Mouse (Mus musculus) hindbrain, embryonic 15.5 days (tissue): ENCODE data around the gene Hydin. TPM values are rescaled to one million over a fixed set of nuclear protein-coding genes. Genes with fewer than 3 reads are reported as not detected.

Experiments
- ATAC-seq: fragments of 200-750 bp; cut with Nextera tagmentation; 2 replicates; pipeline ENCODE4 v1.8.0; 2017; ENCODE audit warnings: low read depth, moderate number of reproducible peaks, moderate TSS enrichment; ENCODE audit not compliant: low FRiP score
- H3K27ac ChIP-seq: fragments of 300-500 bp; sonication (generic); replicated peaks from 2 replicates; pipeline ENCODE4 v1.5.1; 2015; ENCODE audit warnings: mild to moderate bottlenecking, inconsistent platforms
- H3K27me3 ChIP-seq: fragments of 300-500 bp; sonication (generic); 2 replicates; pipeline ENCODE4 v1.6.1; 2015; ENCODE audit warnings: control low read depth, inconsistent platforms
- H3K36me3 ChIP-seq: fragments of 300-500 bp; sonication (generic); 2 replicates; pipeline ENCODE4 v1.6.1; 2015; ENCODE audit warnings: control low read depth, inconsistent platforms
- H3K4me1 ChIP-seq: fragments of 300-500 bp; sonication (generic); replicated peaks from 2 replicates; pipeline ENCODE4 v1.6.1; 2015; ENCODE audit warnings: control low read depth, inconsistent platforms
- H3K4me2 ChIP-seq: fragments of 300-500 bp; sonication (generic); 2 replicates; pipeline ENCODE4 v1.6.1; 2015; ENCODE audit warnings: moderate library complexity, mild to moderate bottlenecking, inconsistent platforms
- H3K4me3 ChIP-seq: fragments of 300-500 bp; sonication (generic); 2 replicates; pipeline ENCODE4 v1.5.1; 2015; ENCODE audit warnings: mild to moderate bottlenecking, inconsistent platforms
- H3K9ac ChIP-seq: fragments of 300-500 bp; sonication (generic); 2 replicates; pipeline ENCODE4 v1.6.1; 2015; ENCODE audit warnings: inconsistent platforms
- H3K9me3 ChIP-seq: fragments of 300-500 bp; sonication (generic); 2 replicates; pipeline ENCODE4 v1.6.1; 2016; ENCODE audit warnings: control low read depth, inconsistent platforms
- WGBS: fragments of 180-500 bp; shearing (Covaris S2); methylation state at CpG from one replicate; pipeline ENCODE4 v1.1.7; 2015; 5-methylcytosine and 5-hydroxymethylcytosine counted together
- polyA plus RNA-seq: library from polyadenylated mRNA; unstranded; fragments of >200 nt; fragmentation: Nextera tagmentation; extraction: Ambion mirVana; gene quantifications from 2 replicates; pipeline ENCODE4 v1.2.1, GENCODE M21; 2015

The Hydin gene
- polyA plus RNA-seq, 1 experiment from 2014 or later, result 0.41 TPM

DNA sequence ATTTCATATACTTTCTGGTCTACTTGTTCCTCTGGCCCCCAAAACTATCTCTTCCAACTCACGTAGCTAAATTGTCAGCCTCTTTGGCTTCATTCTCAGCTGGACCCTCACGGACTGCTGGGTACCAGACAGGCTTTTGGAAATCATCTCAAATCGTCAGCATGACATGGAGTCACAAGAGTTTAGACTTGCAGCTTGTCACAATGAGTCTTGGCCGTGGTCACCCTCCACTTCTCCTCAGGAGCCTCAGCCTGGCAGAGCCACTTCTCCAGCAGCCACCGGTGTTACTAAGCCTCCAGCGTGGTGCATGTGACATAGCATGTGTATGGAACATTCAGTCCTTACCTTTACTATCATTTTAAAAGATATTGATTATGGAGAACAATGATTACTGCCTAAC, 135.5 kb downstream of the Hydin start:
- H3K36me3 ChIP-seq, result no peaks in the 10 kb centered on the region
- no peaks in the 10 kb centered on the region for H3K27me3 ChIP-seq
- no peak overlapping the region for H3K27ac ChIP-seq
- H3K4me3 ChIP-seq, result no peak overlapping the region
- H3K4me2 ChIP-seq, result no peak overlapping the region
- H3K9me3 ChIP-seq, result no peaks in the 10 kb centered on the region
- no peak overlapping the region for H3K9ac ChIP-seq
- ATAC-seq, result no peak
- H3K4me1 ChIP-seq, result no peaks in the 10 kb centered on the region
- 86% methylated on average over 6 of the region's 6 CpGs for WGBS

DNA sequence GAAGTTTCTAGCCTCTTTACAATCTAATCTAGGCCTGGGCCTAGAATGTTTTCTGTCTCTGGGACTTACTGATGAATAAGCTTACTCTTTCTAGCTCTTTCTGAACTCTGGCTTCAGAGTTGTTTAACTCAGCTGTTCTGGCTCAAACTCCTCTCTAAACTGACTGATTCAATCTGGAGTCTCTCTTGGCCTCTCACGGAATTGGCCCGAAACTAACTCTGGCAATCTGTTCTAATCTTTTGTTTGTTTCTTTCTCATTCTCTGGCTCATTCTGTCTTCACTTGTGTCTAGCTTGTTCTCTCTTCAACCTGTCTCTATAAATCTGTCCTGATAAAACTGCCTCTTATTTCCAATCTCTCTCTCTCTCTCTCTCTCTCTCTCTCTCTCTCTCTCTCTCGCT, 137.7 kb downstream of the Hydin start:
- no peaks in the 10 kb centered on the region for H3K4me1 ChIP-seq
- H3K27ac ChIP-seq, result no peak overlapping the region
- H3K4me3 ChIP-seq, result no peak overlapping the region
- H3K4me2 ChIP-seq, result no peak overlapping the region
- H3K36me3 ChIP-seq, result no peaks in the 10 kb centered on the region
- no peak for ATAC-seq
- H3K9ac ChIP-seq, result no peak overlapping the region
- H3K9me3 ChIP-seq, result no peaks in the 10 kb centered on the region
- WGBS, result 98% methylated on average over 3 of the region's 3 CpGs
- no peaks in the 10 kb centered on the region for H3K27me3 ChIP-seq

DNA sequence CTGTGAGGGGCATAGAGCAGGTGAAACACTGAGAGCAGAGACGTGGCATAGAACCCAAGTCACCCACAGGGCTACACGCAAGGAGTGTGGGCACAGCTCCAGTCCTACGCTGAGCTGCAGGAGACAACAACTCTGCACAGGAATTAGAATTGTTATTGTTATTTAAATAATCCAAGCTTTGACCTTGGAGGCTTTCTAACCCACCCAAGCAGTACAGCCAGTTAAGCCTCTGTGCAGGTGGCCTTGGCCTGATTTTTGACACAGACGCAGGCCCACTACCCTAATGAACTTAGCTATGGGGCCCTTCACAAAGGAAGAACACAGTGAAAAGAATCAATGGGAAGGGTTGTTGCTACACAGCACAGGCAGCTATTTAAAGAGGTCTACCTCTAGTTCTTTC, 148.3 kb downstream of the Hydin start:
- Histone ChIP-seq H3K9me3 (no peaks in the 10 kb centered on the region), H3K27me3 (no peaks in the 10 kb centered on the region), H3K4me3 (no peak overlapping the region), H3K36me3 (no peaks in the 10 kb centered on the region), H3K9ac (no peak overlapping the region), H3K4me2 (no peak overlapping the region), H3K4me1 (0 out of 2 replicates have a peak, but pooled peaks cover 4% of the 10 kb centered on the region), H3K27ac (no peak overlapping the region)
- 51% methylated on average over 4 of the region's 4 CpGs for WGBS
- ATAC-seq, result no peak

DNA sequence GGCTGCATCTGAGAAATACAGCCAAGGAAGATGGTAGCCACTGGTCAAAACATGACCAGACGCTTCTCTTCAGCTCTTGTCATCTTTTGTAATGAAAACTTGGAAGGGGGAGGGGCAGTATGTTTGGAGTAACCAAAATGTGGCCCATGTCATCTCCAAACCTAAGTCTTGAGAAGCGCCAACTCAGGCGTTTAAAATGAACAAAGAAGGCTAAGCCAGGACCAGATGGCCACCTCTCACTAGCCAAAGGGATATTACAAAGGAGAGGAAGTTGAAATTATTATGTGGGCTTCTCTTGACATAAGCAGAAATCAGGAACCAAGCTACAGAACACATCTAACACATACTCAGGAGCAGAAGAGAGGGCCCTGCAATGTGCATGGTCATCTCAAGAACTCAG, 150.2 kb downstream of the Hydin start:
- Histone ChIP-seq H3K4me2 (no peak overlapping the region), H3K9ac (no peak overlapping the region), H3K27ac (no peak overlapping the region), H3K4me3 (no peak overlapping the region), H3K36me3 (no peaks in the 10 kb centered on the region), H3K4me1 (0 out of 2 replicates have a peak, but pooled peaks cover 4% of the 10 kb centered on the region), H3K9me3 (no peaks in the 10 kb centered on the region), H3K27me3 (no peaks in the 10 kb centered on the region)
- ATAC-seq, result no peak
- 92% methylated on average over 3 of the region's 3 CpGs for WGBS

DNA sequence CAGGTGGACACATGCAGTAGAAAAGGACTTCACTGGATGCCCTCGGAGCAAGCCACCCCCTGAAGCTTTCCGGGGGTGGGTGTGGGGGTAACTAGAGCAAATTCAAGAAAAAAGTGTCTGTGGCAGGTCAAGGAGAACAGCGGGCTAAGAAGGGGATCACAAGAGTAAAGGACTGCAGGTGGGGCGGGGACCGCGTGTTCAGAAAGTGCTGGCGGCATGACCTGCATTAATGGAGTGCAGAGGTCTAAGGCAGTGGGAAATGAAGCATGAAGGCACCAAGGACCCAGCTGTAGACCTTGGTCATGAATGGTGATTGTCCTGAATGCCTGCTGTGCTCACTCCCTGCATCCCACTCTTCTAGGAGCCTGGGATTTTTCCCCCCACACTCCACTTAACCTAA, 151.0 kb downstream of the Hydin start:
- Histone ChIP-seq H3K4me3 (no peak overlapping the region), H3K9ac (no peak overlapping the region), H3K9me3 (no peaks in the 10 kb centered on the region), H3K27me3 (no peaks in the 10 kb centered on the region), H3K36me3 (no peaks in the 10 kb centered on the region), H3K4me2 (no peak overlapping the region), H3K27ac (no peak overlapping the region), H3K4me1 (0 out of 2 replicates have a peak, but pooled peaks cover 4% of the 10 kb centered on the region)
- WGBS, result 85% methylated on average over 7 of the region's 7 CpGs
- no peak for ATAC-seq

DNA sequence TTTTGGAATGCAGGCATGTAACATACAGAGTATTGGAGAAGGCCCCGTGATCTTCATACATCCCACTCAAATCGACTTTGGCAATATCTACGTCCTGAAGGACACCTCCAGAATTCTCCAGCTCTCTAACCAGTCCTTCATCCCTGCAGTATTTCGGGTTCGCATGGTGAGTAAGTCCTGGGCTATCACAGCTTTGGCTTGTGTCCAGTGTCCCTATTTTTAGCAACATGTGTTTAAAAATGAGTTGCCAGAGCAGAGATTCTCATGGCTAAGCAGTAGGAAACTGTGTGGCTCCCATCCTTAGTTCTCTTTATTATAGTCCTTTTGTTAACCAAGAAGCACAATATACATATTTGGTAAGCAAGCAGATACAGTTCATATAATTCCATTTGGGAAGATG, 152.9 kb downstream of the Hydin start:
- Histone ChIP-seq H3K4me1 (no peaks in the 10 kb centered on the region), H3K4me2 (no peak overlapping the region), H3K4me3 (no peak overlapping the region), H3K27ac (no peak overlapping the region), H3K36me3 (no peaks in the 10 kb centered on the region), H3K27me3 (no peaks in the 10 kb centered on the region), H3K9ac (no peak overlapping the region), H3K9me3 (no peaks in the 10 kb centered on the region)
- WGBS, result 88% methylated on average over 5 of the region's 5 CpGs
- ATAC-seq, result no peak

DNA sequence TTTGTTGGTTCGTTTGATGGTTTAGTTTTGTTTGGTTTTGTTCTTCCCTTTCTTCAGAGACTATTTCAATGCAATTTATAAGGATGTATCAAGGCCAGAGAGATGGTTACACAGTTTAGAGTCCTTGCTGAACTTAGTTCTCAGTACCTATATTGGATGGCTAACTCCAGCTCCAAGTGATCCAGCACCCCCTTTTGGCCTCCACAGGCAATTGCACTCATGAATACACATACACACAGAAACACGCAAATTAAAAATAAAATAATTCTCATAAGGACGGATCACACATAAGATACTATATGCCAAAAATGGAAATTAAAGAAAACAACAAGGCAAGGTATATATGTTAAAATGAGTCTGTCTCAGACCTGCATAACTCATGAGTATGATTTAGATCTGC, 153.4 kb downstream of the Hydin start:
- H3K4me1 ChIP-seq, result no peaks in the 10 kb centered on the region
- no peak overlapping the region for H3K9ac ChIP-seq
- WGBS, result 87% methylated on average over 3 of the region's 3 CpGs
- no peak overlapping the region for H3K4me3 ChIP-seq
- no peak for ATAC-seq
- H3K27ac ChIP-seq, result no peak overlapping the region
- H3K9me3 ChIP-seq, result no peaks in the 10 kb centered on the region
- no peaks in the 10 kb centered on the region for H3K36me3 ChIP-seq
- H3K27me3 ChIP-seq, result no peaks in the 10 kb centered on the region
- no peak overlapping the region for H3K4me2 ChIP-seq

DNA sequence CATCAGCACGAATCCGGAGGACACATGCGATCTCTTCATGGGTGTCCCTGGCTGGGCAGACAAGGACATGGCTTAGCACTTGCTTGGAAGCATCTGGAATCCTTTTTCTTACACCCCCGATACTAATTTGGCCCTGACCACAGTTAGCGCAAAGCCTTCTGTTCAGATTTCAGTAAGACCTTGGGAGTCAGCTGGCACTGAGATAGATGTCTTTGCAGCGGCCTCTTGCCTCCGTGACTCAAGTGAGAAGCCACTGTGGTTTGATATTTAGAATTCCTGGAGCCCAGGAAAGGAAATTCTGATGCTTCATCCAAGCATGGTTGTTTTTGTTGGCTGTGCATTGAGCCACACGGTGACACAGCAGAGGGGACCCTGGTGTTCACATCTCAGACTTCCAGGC, 157.4 kb downstream of the Hydin start:
- WGBS, result 91% methylated on average over 8 of the region's 8 CpGs
- no peaks in the 10 kb centered on the region for H3K4me1 ChIP-seq
- no peak overlapping the region for H3K4me2 ChIP-seq
- H3K9ac ChIP-seq, result no peak overlapping the region
- no peaks in the 10 kb centered on the region for H3K27me3 ChIP-seq
- ATAC-seq, result no peak
- no peak overlapping the region for H3K4me3 ChIP-seq
- no peaks in the 10 kb centered on the region for H3K9me3 ChIP-seq
- H3K27ac ChIP-seq, result no peak overlapping the region
- H3K36me3 ChIP-seq, result no peaks in the 10 kb centered on the region

DNA sequence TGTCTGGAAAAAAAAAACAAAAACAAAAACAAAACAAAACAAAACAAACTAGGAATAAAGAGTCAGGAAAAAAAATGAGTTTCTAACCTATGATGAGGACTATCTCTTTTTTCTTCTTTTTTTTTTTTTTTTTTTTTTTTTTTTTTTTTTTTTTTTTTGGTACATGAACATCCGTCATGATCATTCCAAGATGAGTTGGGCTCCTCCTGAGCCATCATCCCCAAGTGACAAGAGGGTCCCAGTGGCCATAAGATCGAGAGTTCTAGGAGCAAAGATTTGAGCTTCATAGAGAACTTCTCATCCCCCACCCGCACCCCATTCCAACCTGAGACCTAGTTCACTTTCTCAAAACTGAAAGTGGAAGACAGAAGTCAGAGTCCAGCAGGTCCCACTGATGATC, 164.6 kb downstream of the Hydin start:
- Histone ChIP-seq H3K27me3 (no peaks in the 10 kb centered on the region), H3K4me1 (no peaks in the 10 kb centered on the region), H3K9me3 (no peaks in the 10 kb centered on the region), H3K4me2 (no peak overlapping the region), H3K9ac (no peak overlapping the region), H3K27ac (no peak overlapping the region), H3K4me3 (no peak overlapping the region), H3K36me3 (no peaks in the 10 kb centered on the region)
- WGBS, result 93% methylated on average over 3 of the region's 3 CpGs
- no peak for ATAC-seq

DNA sequence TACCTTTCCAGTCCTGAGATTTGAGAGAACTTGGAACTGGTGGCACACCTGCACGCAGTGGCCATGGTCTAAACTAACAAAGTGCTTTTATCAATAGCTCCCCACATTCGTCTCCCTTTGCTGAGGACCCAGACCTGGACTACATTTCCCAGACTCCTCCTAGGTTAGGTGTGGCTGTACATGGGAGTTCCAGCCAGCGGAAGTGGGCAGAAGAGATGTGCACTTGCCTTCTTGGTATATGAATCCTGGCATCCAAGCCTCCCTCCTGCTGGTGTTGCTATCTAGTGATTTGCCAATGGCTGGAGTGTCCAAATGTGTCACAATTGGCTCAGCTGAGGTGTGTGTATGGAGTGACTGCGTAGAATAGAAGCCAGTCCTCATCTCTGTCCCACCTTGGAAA, 173.8 kb downstream of the Hydin start:
- WGBS, result 76% methylated on average over 4 of the region's 4 CpGs
- Histone ChIP-seq H3K9me3 (no peaks in the 10 kb centered on the region), H3K4me1 (no peaks in the 10 kb centered on the region), H3K4me2 (no peak overlapping the region), H3K4me3 (no peak overlapping the region), H3K27me3 (no peaks in the 10 kb centered on the region), H3K27ac (no peak overlapping the region), H3K36me3 (no peaks in the 10 kb centered on the region), H3K9ac (no peak overlapping the region)
- no peak for ATAC-seq

DNA sequence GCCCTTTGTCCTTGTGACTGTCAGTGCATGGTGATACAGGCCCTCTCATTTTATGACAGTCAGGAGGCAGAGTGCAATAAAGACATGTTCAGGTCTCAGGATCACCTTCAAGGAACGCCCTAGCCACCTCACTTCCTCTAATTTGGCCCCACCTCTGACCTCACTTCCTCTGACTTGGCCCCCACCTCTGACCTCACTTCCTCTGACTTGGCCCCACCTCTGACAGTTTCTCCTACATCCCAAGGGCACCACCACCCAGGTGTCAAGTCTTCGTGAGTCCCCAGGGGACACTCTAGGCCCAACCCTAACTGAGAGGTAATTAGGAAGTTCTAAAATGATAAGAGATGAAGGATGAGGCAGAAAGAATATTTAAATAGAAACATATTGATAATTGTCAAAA, 177.5 kb downstream of the Hydin start:
- H3K36me3 ChIP-seq, result no peaks in the 10 kb centered on the region
- no peaks in the 10 kb centered on the region for H3K27me3 ChIP-seq
- no peaks in the 10 kb centered on the region for H3K9me3 ChIP-seq
- no peaks in the 10 kb centered on the region for H3K4me1 ChIP-seq
- no peak overlapping the region for H3K4me2 ChIP-seq
- WGBS, result 78% methylated on average over 2 of the region's 2 CpGs
- H3K4me3 ChIP-seq, result no peak overlapping the region
- no peak overlapping the region for H3K27ac ChIP-seq
- no peak overlapping the region for H3K9ac ChIP-seq
- no peak for ATAC-seq

DNA sequence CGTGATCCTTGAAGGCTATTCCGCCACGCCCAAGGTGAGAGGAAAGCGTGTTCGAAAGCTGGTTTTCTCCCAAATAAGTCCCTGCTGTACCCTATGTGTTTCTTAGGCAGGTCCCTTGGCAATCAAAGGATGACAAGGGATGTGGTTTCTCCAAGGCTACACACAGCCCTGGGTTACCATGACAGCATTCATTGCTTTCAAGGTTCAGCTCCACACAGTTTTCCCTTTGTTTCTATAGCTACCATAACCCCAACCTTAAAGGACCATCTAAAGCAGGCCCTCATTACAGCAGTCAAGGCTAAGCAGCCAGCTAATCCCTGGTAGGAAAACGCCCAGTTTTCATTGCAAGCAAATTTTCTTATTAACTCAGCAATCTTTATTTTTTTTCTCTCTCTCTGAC, 183.7 kb downstream of the Hydin start:
- H3K4me2 ChIP-seq, result no peak overlapping the region
- no peak for ATAC-seq
- 87% methylated on average over 6 of the region's 6 CpGs for WGBS
- no peaks in the 10 kb centered on the region for H3K36me3 ChIP-seq
- H3K9me3 ChIP-seq, result no peaks in the 10 kb centered on the region
- no peaks in the 10 kb centered on the region for H3K4me1 ChIP-seq
- no peak overlapping the region for H3K27ac ChIP-seq
- H3K4me3 ChIP-seq, result no peak overlapping the region
- no peak overlapping the region for H3K9ac ChIP-seq
- H3K27me3 ChIP-seq, result no peaks in the 10 kb centered on the region

DNA sequence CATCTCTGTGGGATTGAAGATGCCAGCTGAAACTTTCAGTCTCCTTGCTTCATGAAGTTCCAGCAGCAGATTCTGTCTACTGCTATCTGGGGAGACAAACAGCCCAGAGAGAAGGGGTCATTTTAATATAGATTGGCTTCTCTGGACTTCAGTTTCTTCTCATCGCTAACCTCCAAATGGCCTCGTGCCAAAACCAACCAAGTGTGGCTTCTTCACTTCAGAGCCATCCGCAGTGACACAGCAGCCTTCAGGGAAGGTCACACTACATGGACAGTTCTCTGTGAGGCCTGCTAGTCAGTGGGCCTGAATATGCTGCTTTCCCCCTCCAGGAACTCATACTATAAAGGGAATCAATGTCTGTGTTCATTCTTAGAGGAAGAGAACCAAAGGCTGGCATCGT, 187.7 kb downstream of the Hydin start:
- Histone ChIP-seq H3K4me3 (no peak overlapping the region), H3K4me2 (no peak overlapping the region)
- 78% methylated on average over 4 of the region's 4 CpGs for WGBS

More for the DNA sequence above, 187.7 kb downstream of the Hydin start:
- no peak overlapping the region for H3K27ac ChIP-seq
- ATAC-seq, result no peak
- H3K9ac ChIP-seq, result no peak overlapping the region
- H3K4me1 ChIP-seq, result no peaks in the 10 kb centered on the region
- H3K9me3 ChIP-seq, result no peaks in the 10 kb centered on the region
- H3K27me3 ChIP-seq, result no peaks in the 10 kb centered on the region
- H3K36me3 ChIP-seq, result no peaks in the 10 kb centered on the region
